Mouse (Mus musculus) spleen, postnatal 10 days (tissue): ENCODE measurements at regions not wholly inside any gene's neighbourhood (a gene's known extent, or its start where the extent isn't known, plus 50 kb on each side); places are given as distances from the start of the nearest gene placed in this dataset.
A peak's percentile ranks its signal among the peaks of the same experiment; 100 is the strongest.

Source experiments
- DNase-seq, 2 experiments: peaks; one replicate each; pipeline ENCODE4 v3.0.0; 2021 to 2022; ENCODE audit warnings: low spot score in 2 of 2

DNA sequence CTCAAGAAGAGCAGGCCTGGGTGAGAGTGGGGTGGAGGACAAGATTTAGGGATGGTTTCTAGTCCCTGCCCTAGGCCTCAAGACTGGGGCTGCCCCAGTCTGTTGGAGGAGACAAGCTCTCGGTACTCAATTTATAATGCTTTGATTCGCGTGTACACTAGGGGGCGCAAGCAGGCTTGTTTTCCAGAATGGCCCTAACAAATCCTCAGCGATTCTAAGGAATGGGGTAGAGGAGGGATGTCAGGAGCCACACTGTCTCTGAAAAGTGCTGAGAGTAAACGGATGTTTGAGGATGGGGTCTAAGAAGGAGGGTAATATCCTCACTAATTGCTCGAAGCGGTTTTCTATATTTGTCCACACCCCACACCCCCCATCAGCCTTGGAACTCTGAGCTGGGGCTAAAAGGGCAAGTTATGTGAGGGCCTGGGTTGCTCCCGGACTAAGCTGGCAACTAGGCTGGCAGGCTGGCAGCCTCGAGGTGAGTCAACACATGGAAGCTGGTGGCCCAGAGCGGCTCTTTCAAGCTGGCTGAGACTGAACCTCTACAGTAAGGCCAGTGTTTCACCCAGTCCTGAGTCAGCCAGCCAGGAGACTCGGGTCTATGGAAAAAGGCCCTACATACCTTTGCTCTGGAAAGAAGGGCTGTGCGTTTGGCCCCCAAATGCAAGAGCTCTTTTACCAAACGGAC is 176.7 kb downstream of the Ttc8 start:
- DNase-seq, result peak; percentile 55 to 76

- no peak for DNase-seq
Observed at GRCm38 (mm10) chr12:99097618-99098066, 177.3 kb downstream of the Ttc8 start.

- DNase-seq, result no peak
Observed at GRCm38 (mm10) chr12:99099881-99100280, 179.5 kb downstream of the Ttc8 start.

GRCm38 (mm10) chr12:99108616-99109015 is 188.2 kb downstream of the Ttc8 start:
- DNase-seq, result no peak

GRCm38 (mm10) chr12:99113781-99114180 is 193.4 kb downstream of the Ttc8 start:
- no peak for DNase-seq

GRCm38 (mm10) chr12:99116491-99116890 is 196.1 kb downstream of the Ttc8 start:
- DNase-seq, result no peak

- DNase-seq, result no peak
Observed at GRCm38 (mm10) chr12:99118381-99119115, 198.2 kb downstream of the Ttc8 start.

GRCm38 (mm10) chr12:99119966-99120365 is 199.6 kb downstream of the Ttc8 start:
- DNase-seq, result no peak

DNA sequence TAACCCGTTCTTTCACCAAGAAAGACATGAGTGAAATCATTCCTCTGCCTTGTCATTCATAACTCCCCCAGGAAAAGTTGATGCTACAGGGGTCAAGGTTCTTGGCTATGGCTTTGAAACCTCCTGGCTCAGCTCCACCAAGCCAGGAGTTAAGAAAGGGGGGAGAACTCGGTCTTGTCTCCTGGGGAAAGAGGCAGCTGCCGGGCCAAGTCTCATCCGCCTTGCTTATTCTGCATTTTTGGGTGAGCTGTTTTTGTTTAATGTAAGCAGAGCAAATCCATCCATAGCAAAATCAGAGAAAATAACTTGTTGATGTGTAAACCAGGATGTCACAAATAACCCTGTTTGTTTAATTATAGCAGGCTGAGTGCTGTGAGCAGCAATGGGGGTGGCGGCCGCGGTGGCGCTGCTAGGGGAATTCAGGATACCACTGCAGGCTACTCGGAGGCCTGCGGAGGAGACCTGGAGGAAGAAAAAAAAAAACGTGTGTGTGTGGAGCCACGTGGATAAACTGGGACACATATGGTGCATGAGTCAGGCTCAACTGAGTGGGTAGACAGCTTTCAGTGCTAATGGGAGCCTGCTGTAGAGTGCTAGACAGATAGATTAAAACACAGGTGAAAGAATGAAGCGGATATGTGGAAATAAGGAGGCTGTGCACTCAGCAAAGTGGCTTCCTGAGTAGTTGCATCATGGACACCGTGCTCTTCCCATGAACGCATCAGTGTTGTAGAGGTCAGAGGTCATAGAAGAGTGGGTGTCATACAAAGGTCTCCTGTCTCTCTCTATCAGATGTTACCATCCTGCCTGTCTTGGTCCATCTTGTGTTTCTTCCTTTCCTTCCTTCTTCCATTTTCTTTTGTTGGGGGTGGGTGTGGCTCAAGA is 203.5 kb downstream of the Ttc8 start:
- DNase-seq, result no peak

- no peak for DNase-seq
Observed at GRCm38 (mm10) chr12:99126129-99126528, 205.8 kb downstream of the Ttc8 start.
